Mouse (Mus musculus): ENCODE results near the gene Tlr13.

Tlr13 gene

GRCm38 (mm10) chrX:106142936-106143335 lies at the start of gene Tlr13:
TSS of gene Tlr13 (plus strand) at chrX:106143204.
- in situ Hi-C loops (cut with MboI, MseI), result no loop called here

DNA sequence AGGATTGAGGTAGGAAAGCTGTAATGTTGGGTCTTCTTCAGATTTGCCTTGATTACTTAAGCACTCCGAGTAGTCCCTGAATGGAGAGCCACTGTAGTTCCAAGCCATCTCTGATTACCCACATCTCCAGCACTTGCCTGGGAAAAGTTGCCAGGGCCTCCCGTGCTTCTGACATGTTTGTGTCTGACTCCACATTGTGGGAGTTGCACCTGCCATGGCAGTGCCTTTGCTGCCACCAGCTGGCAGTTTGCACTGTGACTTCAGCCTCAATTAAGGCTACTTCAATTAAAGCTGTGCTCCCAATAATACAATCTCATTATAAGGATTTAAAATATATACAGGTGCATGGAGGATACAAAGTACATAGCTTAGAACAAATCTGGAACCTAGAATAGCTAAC lies 37.5 kb upstream of the Tlr13 start:
- in situ Hi-C loops (cut with MboI, MseI), result no loop called here

DNA sequence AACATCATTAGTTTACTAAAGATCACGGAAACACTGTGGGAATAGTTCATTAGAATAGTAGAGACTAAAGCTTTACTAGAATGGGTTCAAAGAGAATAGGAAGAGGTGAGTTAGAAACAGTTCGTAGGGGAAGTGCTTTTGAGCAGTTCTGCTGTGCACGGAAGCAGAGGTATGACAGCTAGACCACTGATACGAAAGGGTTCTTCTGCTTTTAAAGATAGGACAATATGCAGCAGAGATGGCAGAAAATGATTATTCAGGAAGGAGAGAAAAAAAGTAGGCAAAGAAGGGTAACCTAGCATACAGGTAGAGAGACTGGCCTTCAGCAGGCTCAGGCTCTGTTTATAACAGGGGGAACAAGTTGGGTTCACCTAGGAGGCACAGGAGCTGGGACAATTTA lies 29.1 kb upstream of the Tlr13 start:
- in situ Hi-C loops (cut with MboI, MseI), result no loop called here

DNA sequence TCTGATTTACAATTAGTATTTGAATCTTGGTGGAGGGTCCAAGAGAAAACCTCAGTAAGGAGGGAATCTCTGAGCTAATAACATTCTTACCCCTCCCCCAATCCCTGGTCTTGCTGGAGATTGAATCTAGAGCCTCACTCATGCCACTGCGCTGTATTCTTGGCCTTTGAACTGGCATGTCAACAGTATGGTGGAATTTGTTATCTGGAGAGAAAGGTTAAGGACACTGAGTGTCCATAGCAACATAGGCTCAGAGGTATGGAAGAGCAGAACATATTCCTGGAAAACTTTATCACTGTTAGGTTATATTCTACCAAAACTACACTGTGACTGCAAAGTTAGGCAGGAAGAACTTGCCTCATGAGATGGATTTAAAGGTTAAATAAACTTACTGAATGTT lies 28.3 kb upstream of the Tlr13 start:
- in situ Hi-C loops (cut with MboI, MseI), result no loop called here

DNA sequence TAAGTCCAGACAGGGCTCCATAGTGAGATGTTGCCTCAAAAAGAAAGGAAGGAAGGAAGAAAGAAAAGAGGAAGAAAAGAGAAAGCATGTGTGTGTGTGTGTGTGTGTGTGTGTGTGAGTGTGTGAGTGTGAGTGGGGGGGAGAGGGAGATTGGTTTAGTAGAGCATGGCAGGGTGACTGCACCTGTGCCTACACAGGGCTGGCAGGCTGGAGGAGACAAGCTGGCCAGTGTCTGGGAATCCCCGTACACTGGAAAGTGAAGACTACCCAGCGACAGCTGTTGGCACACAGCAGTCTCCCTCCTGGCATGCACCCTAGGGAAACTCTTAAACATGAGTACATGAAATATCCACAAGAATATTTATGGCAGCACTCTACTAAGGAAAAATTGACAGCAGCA lies 20.2 kb upstream of the Tlr13 start:
- in situ Hi-C loops (cut with MboI, MseI), result no loop called here

DNA sequence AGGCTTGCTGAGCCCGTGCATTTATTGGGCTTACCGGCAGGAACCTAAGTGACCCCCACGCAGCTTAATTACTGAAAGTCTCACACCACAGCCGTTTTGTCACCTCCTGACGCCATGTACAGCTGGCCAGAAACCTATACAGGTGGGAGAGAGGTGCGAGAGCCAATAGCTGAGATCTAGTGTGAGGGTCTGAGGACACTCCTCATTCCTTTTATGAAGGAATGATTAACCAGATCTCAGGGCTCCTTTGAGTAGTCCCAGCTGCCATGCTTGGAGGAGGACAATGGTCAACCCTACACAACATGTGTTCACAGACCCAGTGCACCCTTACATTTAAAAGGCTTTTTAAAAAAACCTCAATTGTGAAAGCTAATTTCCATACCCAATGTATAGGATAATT lies 14.7 kb upstream of the Tlr13 start:
- in situ Hi-C loops (cut with MboI, MseI), result no loop called here

- in situ Hi-C loops (cut with MboI, MseI), result no loop called here
Observed at GRCm38 (mm10) chrX:106129877-106130276, 13.1 kb upstream of the Tlr13 start.

- in situ Hi-C loops (cut with MboI, MseI), result no loop called here
Observed at GRCm38 (mm10) chrX:106134916-106135315, 8.1 kb upstream of the Tlr13 start.

- in situ Hi-C loops (cut with MboI, MseI), result no loop called here
Observed at GRCm38 (mm10) chrX:106135484-106135883, 7.5 kb upstream of the Tlr13 start.

GRCm38 (mm10) chrX:106135916-106136575 lies 7.0 kb upstream of the Tlr13 start:
- in situ Hi-C loops (cut with MboI, MseI), result no loop called here

- in situ Hi-C loops (cut with MboI, MseI), result no loop called here
Observed at GRCm38 (mm10) chrX:106139309-106140070, 3.5 kb upstream of the Tlr13 start.

GRCm38 (mm10) chrX:106148185-106148584 lies 5.2 kb downstream of the Tlr13 start:
- in situ Hi-C loops (cut with MboI, MseI), result no loop called here

DNA sequence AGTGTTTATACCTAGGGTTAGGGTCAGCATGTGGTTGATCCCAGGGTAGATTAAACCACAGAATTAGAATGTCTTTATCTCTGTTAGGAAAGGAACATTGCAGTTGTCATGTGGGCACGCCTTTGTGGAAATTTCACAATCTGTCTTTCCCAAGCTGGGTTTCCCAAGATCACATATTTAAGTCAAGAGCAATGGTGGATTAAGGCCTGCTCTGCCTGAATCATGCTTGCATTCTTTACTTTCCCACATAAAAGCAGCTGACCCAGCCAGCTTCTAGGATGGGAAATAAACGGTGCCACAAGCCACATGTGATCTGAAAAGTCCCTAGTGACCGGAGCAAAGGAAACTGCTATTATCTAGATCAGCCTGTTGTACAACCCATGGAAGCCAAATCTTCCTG lies 6.5 kb downstream of the Tlr13 start:
- in situ Hi-C loops (cut with MboI, MseI), result no loop called here

DNA sequence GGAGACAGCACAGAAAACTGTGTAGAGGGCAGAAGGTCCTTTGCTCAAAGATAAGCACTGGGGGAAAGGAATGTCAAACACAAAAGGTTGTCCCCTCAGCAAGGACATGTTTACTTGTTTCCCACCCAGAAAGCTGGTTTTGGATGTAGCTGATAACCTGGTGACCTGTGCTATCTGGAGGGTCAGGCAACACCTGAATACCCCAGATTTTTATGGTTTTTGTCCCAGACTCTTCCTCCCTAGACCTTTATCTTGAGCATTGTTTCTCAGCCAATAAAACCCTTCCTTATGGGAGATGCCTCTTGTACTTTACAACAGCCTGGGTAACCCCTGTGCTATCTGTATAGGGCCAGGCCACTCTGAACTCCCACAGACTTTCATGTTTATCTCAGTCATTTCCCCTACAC lies 11.2 kb downstream of the Tlr13 start:
- in situ Hi-C loops (cut with MboI, MseI), result no loop called here

DNA sequence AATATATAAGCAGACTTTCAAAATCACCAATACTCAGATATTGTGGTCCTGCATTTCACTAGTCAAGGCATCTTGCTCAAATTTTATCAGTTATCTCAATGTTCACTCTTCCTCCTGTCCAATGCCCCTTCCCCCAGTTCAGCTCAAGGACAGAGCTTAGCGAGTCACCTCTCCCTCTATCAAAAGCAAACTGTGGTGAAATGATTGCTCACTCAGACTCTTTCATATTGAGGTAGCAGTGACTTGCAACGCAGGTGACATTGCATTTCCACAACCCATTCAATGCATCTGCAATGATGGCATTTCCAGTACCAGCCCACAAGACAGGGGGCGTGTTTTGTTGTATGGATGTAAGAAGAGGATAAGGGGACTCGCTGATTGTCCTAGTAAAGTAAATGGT lies 12.9 kb downstream of the Tlr13 start:
- in situ Hi-C loops (cut with MboI, MseI), result no loop called here

- in situ Hi-C loops (cut with MboI, MseI), result no loop called here
Observed at GRCm38 (mm10) chrX:106163995-106164394, 21.0 kb downstream of the Tlr13 start.

- in situ Hi-C loops (cut with MboI, MseI), result no loop called here
Observed at GRCm38 (mm10) chrX:106164555-106164954, 21.6 kb downstream of the Tlr13 start.

DNA sequence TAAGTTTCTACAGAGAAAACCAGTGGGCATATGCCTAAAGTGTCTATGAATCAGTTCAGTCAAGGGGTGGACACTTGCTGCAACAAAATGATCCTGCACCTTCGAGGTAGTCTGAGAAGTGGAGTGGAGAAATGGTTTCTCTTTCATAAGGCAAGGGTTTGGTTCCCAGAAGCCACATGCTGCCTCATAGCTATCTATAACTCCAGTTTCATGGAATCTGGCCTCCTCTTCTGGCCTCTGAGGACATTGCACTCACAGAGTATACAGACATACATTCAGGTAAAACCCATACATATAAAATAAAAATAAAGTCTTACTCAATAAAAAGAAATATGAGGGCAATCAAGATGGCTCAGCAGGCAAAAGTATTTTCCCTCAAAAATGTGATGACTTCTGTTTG lies 22.1 kb downstream of the Tlr13 start:
- in situ Hi-C loops (cut with MboI, MseI), result loop anchor here (5.0 kb wide), 1 partner anchor 138 kb away; the partner anchor contains the start of gene Atp7a

DNA sequence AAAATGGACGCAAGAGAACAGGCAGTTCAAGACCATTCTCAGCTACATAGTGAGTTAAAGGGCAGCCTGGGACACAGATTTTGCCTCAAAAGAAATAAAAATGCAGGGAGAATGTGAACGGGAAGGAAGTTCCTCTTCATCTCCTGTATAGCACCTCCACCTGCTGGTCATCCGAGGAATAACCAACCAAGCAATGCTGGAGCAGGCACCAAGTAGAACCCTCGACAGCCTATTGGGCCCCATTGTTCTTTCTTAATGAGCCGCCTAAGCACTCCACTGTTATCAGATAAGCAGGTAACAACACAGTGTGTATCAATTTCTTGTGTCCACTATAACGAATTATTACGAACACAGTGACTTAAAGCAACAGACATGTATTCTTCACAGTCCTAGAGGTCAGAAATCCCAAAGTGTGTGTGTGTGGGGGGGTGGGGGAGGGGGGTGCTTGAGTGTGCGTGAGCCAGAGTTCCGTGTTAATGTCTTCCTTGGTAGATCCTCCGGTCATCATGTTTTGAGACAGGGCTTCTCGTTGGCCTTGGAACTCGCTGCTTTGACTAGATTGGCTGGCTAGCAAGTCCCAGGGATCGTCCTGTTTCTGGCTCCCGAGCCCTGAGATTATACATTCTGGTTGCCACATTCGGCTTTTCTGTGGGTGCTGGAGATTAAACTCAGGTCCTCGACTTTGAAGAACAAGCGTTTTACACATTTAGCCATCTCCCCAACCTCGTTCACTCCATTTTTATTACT lies 28.3 kb downstream of the Tlr13 start:
- in situ Hi-C loops (cut with MboI, MseI), result no loop called here

DNA sequence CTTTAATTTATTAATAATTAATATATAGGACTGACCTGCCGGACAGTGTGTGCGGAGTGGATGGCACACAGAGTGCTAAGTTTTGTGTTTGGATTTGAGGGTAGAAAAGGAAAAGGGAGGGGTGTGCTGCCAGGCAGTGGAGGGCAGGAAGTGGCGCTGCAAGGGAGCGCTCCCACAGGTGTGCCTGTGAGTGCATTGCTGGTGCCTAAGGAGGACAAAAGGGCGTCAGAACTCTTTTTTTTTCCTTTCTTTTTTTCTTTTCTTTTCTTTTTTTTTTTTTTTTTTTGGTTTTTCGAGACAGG lies 28.8 kb downstream of the Tlr13 start:
- in situ Hi-C loops (cut with MboI, MseI), result no loop called here

DNA sequence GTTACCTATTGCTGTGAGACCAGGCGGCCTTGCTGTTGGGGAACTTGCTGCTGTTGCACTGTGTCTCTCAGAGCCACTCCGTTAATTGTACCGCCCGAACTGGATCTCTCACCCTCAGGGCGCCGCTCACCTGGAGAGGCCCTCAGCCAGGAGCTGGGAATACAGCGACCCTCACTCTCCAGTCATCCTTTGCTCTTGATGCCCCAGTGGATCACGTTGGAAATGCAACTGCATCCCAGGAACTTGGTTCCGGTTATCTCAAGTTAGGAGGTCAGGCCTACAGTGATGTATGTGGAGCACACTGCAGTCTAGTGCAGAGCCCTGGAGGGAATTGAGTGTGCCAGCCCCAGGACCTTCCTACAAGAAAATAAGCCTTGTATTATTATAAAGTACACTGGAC lies 33.3 kb downstream of the Tlr13 start:
- in situ Hi-C loops (cut with MboI, MseI), result no loop called here

- in situ Hi-C loops (cut with MboI, MseI), result no loop called here
Observed at GRCm38 (mm10) chrX:106184279-106184678, 41.3 kb downstream of the Tlr13 start.

- in situ Hi-C loops (cut with MboI, MseI), result no loop called here
Observed at GRCm38 (mm10) chrX:106185706-106186105, 42.7 kb downstream of the Tlr13 start.

All from T-helper 1 cell (primary cell).